Mouse (Mus musculus): ENCODE measurements at regions not wholly inside any gene's neighbourhood (a gene's known extent, or its start where the extent isn't known, plus 50 kb on each side); places are given as distances from the start of the nearest gene placed in this dataset.
"Not testable (repeated sequence)": the region's sequence is repeated elsewhere in the genome, so short reads cannot be mapped to it uniquely, and the experiment has no call there.

DNA sequence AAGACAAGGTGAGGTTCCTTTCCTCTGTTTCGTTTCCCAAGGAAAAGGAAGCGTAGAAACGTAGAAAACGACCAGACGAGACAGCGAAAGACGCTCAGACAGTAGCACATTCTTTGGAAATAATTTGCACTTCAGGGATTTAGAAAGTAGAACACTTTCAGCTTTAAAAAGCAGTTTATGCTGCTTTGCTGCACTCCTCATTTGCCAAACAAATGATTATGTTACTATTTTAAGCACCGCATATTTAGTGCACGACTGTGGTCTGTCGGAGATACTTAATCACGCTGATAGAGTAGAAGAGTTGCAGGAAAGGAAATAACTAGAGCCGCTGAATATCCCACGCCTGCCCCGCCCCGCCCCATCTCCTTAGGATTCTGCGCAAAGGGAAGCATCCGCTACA is 136.9 kb upstream of the Fam3c start:
- no peak for TF ChIP-seq CTCF (IDR thresholded peaks at IDR 0.05; ENCODE audit: low read depth)
- Histone ChIP-seq H3K36me3 (ENCODE audit: insufficient read depth, low read length) (no peaks in the 10 kb centered on the region), H3K9ac (ENCODE audit: low read depth, low read length) (no peak overlapping the region), H3K9me3 (replicated peaks; ENCODE audit: low read length) (no peaks in the 10 kb centered on the region), H3K27me3 (ENCODE audit: insufficient read depth, low read length) (no peaks in the 10 kb centered on the region), H3K27ac (no peak overlapping the region), H3K4me1 (replicated peaks; ENCODE audit: insufficient read depth, low read length) (no peaks in the 10 kb centered on the region), H3K4me2 (ENCODE audit: low read length) (no peak overlapping the region), H3K4me3 (replicated peaks; ENCODE audit: low read depth, low read length) (no peak overlapping the region)
- ATAC-seq (replicated peaks; ENCODE audit: low FRiP score, low read depth) (no peak), DNase-seq (ENCODE audit: low spot score) (no peak)
- 84% methylated on average over 17 of the region's 17 CpGs for WGBS

GRCm38 (mm10) chr6:22490762-22491161 is 134.7 kb upstream of the Fam3c start:
- Histone ChIP-seq H3K4me1 (replicated peaks; ENCODE audit: insufficient read depth, low read length) (no peaks in the 10 kb centered on the region), H3K9ac (ENCODE audit: low read depth, low read length) (no peak overlapping the region), H3K9me3 (replicated peaks; ENCODE audit: low read length) (no peaks in the 10 kb centered on the region), H3K27ac (no peak overlapping the region), H3K27me3 (ENCODE audit: insufficient read depth, low read length) (no peaks in the 10 kb centered on the region), H3K36me3 (ENCODE audit: insufficient read depth, low read length) (no peaks in the 10 kb centered on the region), H3K4me2 (ENCODE audit: low read length) (no peak overlapping the region), H3K4me3 (replicated peaks; ENCODE audit: low read depth, low read length) (no peak overlapping the region)
- DNase-seq (ENCODE audit: low spot score) = no peak
- no peak for TF ChIP-seq CTCF (IDR thresholded peaks at IDR 0.05; ENCODE audit: low read depth)
- no peak for ATAC-seq (replicated peaks; ENCODE audit: low FRiP score, low read depth)
- 86% methylated on average over 6 of the region's 6 CpGs for WGBS

DNA sequence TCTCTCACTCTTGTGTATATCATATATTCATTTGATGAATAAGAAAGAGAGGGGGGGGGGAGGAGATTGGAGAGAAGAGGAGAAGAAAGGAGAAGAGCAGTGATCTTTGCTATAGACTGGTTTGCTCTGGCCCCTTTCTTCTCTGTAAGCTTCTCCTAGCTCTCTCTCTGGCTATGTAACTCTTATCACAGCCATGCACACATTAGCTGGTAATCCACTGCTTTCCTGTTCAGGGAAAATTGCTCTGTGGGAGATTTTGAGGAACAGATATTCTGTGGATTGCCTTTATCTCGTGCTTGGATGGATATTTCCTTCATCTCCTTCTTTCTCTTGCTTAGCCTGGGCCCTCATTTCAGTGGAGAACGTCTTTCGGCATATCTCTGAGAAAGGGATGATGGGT is 131.4 kb upstream of the Fam3c start:
- H3K27ac ChIP-seq = no peak overlapping the region
- H3K36me3 ChIP-seq (ENCODE audit: insufficient read depth, low read length) = no peaks in the 10 kb centered on the region
- WGBS = 80% methylated on average over 3 of the region's 3 CpGs
- TF ChIP-seq CTCF (IDR thresholded peaks at IDR 0.05; ENCODE audit: low read depth) = no peak
- no peaks in the 10 kb centered on the region for H3K4me1 ChIP-seq (replicated peaks; ENCODE audit: insufficient read depth, low read length)
- ATAC-seq (replicated peaks; ENCODE audit: low FRiP score, low read depth) (no peak), DNase-seq (ENCODE audit: low spot score) (no peak)
- no peaks in the 10 kb centered on the region for H3K27me3 ChIP-seq (ENCODE audit: insufficient read depth, low read length)
- no peak overlapping the region for H3K4me3 ChIP-seq (replicated peaks; ENCODE audit: low read depth, low read length)
- no peaks in the 10 kb centered on the region for H3K9me3 ChIP-seq (replicated peaks; ENCODE audit: low read length)
- H3K9ac ChIP-seq (ENCODE audit: low read depth, low read length) = no peak overlapping the region
- H3K4me2 ChIP-seq (ENCODE audit: low read length) = no peak overlapping the region

DNA sequence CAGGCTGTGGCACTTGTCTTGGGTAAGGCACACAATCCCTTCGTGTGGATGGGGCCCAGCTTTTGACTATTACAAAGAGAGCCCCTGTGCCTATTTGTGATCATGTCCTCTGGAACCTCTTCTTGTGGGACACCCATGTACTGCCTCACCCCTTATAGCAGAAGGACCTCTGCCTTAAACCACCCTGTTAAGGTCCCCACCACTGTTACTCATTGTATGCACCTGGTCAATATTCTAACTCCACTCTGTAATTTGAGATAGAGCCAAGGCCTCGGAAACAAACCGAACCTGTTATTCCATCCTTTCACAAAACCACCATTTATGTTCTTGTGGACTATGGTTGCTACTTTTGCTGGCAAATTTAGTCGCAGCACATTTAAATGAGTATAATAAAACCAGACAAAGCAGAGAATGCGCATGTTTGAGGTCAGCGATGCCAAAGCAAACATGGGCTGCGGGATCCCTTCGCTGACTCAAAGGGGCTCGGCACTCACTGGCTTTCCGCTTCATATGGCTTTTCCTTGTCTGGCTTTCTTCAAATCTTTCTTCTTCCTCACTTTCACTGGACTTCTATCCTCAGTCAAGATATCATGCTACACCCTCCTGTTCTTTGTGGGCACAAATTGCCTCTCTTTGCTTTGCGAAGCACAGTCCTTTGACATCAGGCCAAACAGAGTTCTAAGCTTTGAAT is 129.9 kb upstream of the Fam3c start:
- ATAC-seq (replicated peaks; ENCODE audit: low FRiP score, low read depth) (no peak), DNase-seq (ENCODE audit: low spot score) (no peak)
- Histone ChIP-seq H3K4me3 (replicated peaks; ENCODE audit: low read depth, low read length) (no peak overlapping the region), H3K36me3 (ENCODE audit: insufficient read depth, low read length) (no peaks in the 10 kb centered on the region), H3K9ac (ENCODE audit: low read depth, low read length) (no peak overlapping the region), H3K4me2 (ENCODE audit: low read length) (no peak overlapping the region), H3K27me3 (ENCODE audit: insufficient read depth, low read length) (no peaks in the 10 kb centered on the region), H3K9me3 (replicated peaks; ENCODE audit: low read length) (no peaks in the 10 kb centered on the region), H3K4me1 (replicated peaks; ENCODE audit: insufficient read depth, low read length) (no peaks in the 10 kb centered on the region), H3K27ac (no peak overlapping the region)
- TF ChIP-seq CTCF (IDR thresholded peaks at IDR 0.05; ENCODE audit: low read depth) = no peak
- 76% methylated on average over 11 of the region's 11 CpGs for WGBS

DNA sequence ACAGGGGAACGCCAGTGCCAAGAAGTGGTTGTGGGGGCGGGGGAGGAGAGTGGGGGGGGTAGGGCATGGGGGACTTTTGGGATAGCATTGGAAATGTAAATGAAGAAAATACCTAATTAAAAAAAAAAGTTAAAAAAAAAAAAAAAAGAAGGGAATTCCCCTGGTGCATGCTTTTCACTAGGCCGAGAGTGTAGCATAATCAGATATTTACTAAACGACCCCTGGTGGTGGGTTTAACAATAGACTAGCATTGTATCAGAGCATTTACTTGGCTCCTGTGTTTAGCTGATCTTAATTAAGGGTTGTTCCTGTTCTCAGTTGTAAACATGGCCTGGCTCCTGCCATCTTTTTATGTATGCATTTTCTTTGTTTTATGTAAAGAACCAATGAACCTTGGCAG is 126.2 kb upstream of the Fam3c start:
- H3K36me3 ChIP-seq (ENCODE audit: insufficient read depth, low read length); H3K4me2 ChIP-seq (ENCODE audit: low read length); H3K9ac ChIP-seq (ENCODE audit: low read depth, low read length); H3K27me3 ChIP-seq (ENCODE audit: insufficient read depth, low read length); H3K4me3 ChIP-seq (replicated peaks; ENCODE audit: low read depth, low read length); DNase-seq (ENCODE audit: low spot score); ATAC-seq (replicated peaks; ENCODE audit: low FRiP score, low read depth); H3K9me3 ChIP-seq (replicated peaks; ENCODE audit: low read length); H3K4me1 ChIP-seq (replicated peaks; ENCODE audit: insufficient read depth, low read length); H3K27ac ChIP-seq: not testable (repeated sequence)
- WGBS = 86% methylated on average over 4 of the region's 4 CpGs

DNA sequence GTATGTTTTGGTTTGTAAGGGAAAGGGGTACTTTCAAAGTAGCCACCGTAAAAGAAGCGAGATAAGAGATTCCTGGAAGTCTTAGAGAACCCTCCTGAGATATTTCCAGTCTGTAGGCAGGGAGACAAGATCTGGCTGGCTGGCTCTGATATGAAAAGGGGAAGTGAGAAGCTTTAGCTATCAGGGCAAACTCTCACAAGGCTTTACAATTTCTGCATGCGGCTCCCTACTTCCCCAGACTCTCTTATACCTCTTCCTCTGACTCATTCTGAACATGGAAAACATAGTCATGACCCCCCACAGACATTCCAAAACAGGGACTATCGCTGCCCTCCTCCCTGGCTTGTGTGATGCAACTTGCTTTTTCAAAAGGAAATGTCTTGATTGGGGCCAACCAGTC is 118.6 kb upstream of the Fam3c start:
- no peak for TF ChIP-seq CTCF (IDR thresholded peaks at IDR 0.05; ENCODE audit: low read depth)
- H3K4me3 ChIP-seq (replicated peaks; ENCODE audit: low read depth, low read length) = no peak overlapping the region
- no peaks in the 10 kb centered on the region for H3K36me3 ChIP-seq (ENCODE audit: insufficient read depth, low read length)
- H3K27me3 ChIP-seq (ENCODE audit: insufficient read depth, low read length) = no peaks in the 10 kb centered on the region
- ATAC-seq (replicated peaks; ENCODE audit: low FRiP score, low read depth) (no peak), DNase-seq (ENCODE audit: low spot score) (no peak)
- WGBS = 71% methylated on average over 4 of the region's 4 CpGs
- no peak overlapping the region for H3K27ac ChIP-seq
- H3K4me1 ChIP-seq (replicated peaks; ENCODE audit: insufficient read depth, low read length) = no peaks in the 10 kb centered on the region
- no peaks in the 10 kb centered on the region for H3K9me3 ChIP-seq (replicated peaks; ENCODE audit: low read length)
- H3K9ac ChIP-seq (ENCODE audit: low read depth, low read length) = no peak overlapping the region
- no peak overlapping the region for H3K4me2 ChIP-seq (ENCODE audit: low read length)

DNA sequence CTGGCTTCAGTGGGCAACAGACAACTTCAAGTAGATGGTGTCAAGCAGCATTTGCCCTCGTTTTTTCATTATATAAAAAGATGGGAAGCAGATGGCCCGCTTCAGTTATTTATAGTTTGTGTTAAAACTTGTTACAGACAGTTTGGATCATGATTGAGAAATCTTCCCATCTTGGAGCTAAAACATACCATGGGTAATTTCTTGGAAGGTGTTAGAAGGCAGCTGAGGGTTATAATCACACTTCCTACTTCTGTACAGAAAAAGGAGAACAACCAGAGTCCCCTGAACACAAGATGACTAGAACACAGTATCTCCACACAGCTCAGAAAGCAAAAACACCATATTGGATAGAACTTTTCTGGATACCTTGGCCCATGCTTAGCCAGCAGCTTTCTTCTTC is 118.0 kb upstream of the Fam3c start:
- TF ChIP-seq CTCF (IDR thresholded peaks at IDR 0.05; ENCODE audit: low read depth) = no peak
- no peak overlapping the region for H3K9ac ChIP-seq (ENCODE audit: low read depth, low read length)
- H3K4me3 ChIP-seq (replicated peaks; ENCODE audit: low read depth, low read length) = no peak overlapping the region
- DNase-seq (ENCODE audit: low spot score) (no peak), ATAC-seq (replicated peaks; ENCODE audit: low FRiP score, low read depth) (no peak)
- no peak overlapping the region for H3K27ac ChIP-seq
- 70% methylated on average over 2 of the region's 2 CpGs for WGBS
- no peaks in the 10 kb centered on the region for H3K36me3 ChIP-seq (ENCODE audit: insufficient read depth, low read length)
- no peaks in the 10 kb centered on the region for H3K9me3 ChIP-seq (replicated peaks; ENCODE audit: low read length)
- H3K4me1 ChIP-seq (replicated peaks; ENCODE audit: insufficient read depth, low read length) = no peaks in the 10 kb centered on the region
- no peaks in the 10 kb centered on the region for H3K27me3 ChIP-seq (ENCODE audit: insufficient read depth, low read length)
- H3K4me2 ChIP-seq (ENCODE audit: low read length) = no peak overlapping the region

DNA sequence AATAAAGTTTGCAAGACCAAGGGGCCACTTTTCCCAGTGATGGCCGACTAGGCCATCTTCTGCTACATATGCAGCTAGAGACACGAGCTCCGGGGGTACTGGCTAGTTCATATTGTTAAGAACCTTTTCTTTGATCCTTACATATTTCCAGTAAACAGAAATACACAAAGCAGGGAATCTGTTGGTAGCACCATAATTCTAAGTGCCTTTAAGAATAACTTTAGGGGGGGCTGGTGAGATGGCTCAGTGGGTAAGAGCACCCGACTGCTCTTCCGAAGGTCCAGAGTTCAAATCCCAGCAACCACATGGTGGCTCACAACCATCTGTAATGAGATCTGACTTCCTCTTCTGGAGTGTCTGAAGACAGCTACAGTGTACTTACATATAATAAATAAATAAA is 116.4 kb upstream of the Fam3c start:
- H3K27me3 ChIP-seq (ENCODE audit: insufficient read depth, low read length); H3K36me3 ChIP-seq (ENCODE audit: insufficient read depth, low read length); H3K4me3 ChIP-seq (replicated peaks; ENCODE audit: low read depth, low read length); H3K4me1 ChIP-seq (replicated peaks; ENCODE audit: insufficient read depth, low read length); H3K9ac ChIP-seq (ENCODE audit: low read depth, low read length); ATAC-seq (replicated peaks; ENCODE audit: low FRiP score, low read depth); DNase-seq (ENCODE audit: low spot score); H3K9me3 ChIP-seq (replicated peaks; ENCODE audit: low read length); H3K4me2 ChIP-seq (ENCODE audit: low read length); H3K27ac ChIP-seq: not testable (repeated sequence)
- WGBS = 92% methylated on average over 5 of the region's 5 CpGs

Measured in kidney, postnatal 0 days (tissue).